Mouse (Mus musculus) heart, embryonic 13.5 days (tissue): ENCODE measurements at regions not wholly inside any gene's neighbourhood (a gene's known extent, or its start where the extent isn't known, plus 50 kb on each side); places are given as distances from the start of the nearest gene placed in this dataset.

ENCODE experiments used
- ATAC-seq: fragments of 200-750 bp; cut with Nextera tagmentation; 2 replicates; pipeline ENCODE4 v1.8.0; 2017; ENCODE audit warnings: moderate TSS enrichment; ENCODE audit not compliant: insufficient number of reproducible peaks, low FRiP score, low TSS enrichment; ENCODE audit errors: extremely low read depth
- H3K27ac ChIP-seq: fragments of 300-500 bp; sonication (generic); replicated peaks from 2 replicates; pipeline ENCODE4 v1.5.1; 2015; ENCODE audit warnings: moderate library complexity, mild to moderate bottlenecking, inconsistent platforms
- H3K27me3 ChIP-seq: fragments of 300-500 bp; sonication (generic); replicated peaks from 2 replicates; pipeline ENCODE4 v1.6.1; 2015; ENCODE audit warnings: mild to moderate bottlenecking, inconsistent platforms
- H3K36me3 ChIP-seq: fragments of 300-500 bp; sonication (generic); 2 replicates; pipeline ENCODE4 v1.6.1; 2015; ENCODE audit warnings: mild to moderate bottlenecking, inconsistent platforms
- H3K4me1 ChIP-seq: fragments of 300-500 bp; sonication (generic); 2 replicates; pipeline ENCODE4 v1.6.1; 2015; ENCODE audit warnings: inconsistent platforms
- H3K4me2 ChIP-seq: fragments of 300-500 bp; sonication (generic); 2 replicates; pipeline ENCODE4 v1.6.1; 2015; ENCODE audit warnings: inconsistent platforms, mild to moderate bottlenecking, moderate library complexity
- H3K4me3 ChIP-seq: fragments of 300-500 bp; sonication (generic); 2 replicates; pipeline ENCODE4 v1.5.1; 2015; ENCODE audit warnings: moderate library complexity, mild to moderate bottlenecking, inconsistent platforms
- H3K9ac ChIP-seq: fragments of 300-500 bp; sonication (generic); 2 replicates; pipeline ENCODE4 v1.6.1; 2015; ENCODE audit warnings: inconsistent platforms, mild to moderate bottlenecking, moderate library complexity
- H3K9me3 ChIP-seq: fragments of 300-500 bp; sonication (generic); 2 replicates; pipeline ENCODE4 v1.6.1; 2016; ENCODE audit warnings: inconsistent platforms
- WGBS: fragments of 180-500 bp; shearing (Covaris S2); methylation state at CpG from one replicate; pipeline ENCODE4 v1.1.7; 2015; ENCODE audit warnings: mixed read lengths; 5-methylcytosine and 5-hydroxymethylcytosine counted together

GRCm38 (mm10) chr17:49149896-49150295 is 217.7 kb downstream of the Lrfn2 start:
- H3K36me3 ChIP-seq = no peaks in the 10 kb centered on the region
- 75% methylated on average over 4 of the region's 4 CpGs for WGBS
- no peak overlapping the region for H3K9ac ChIP-seq
- H3K4me1 ChIP-seq = no peaks in the 10 kb centered on the region
- no peaks in the 10 kb centered on the region for H3K9me3 ChIP-seq
- H3K4me3 ChIP-seq = no peak overlapping the region
- no peaks in the 10 kb centered on the region; the same call in 1 of the 2 replicates for H3K27me3 ChIP-seq
- H3K4me2 ChIP-seq = no peak overlapping the region
- ATAC-seq = no peak
- H3K27ac ChIP-seq = no peak overlapping the region

GRCm38 (mm10) chr17:49150971-49151422 is 218.8 kb downstream of the Lrfn2 start:
- H3K36me3 ChIP-seq = no peaks in the 10 kb centered on the region
- 58% methylated on average over 3 of the region's 3 CpGs for WGBS
- H3K27me3 ChIP-seq = no peaks in the 10 kb centered on the region; the same call in 1 of the 2 replicates
- no peaks in the 10 kb centered on the region for H3K9me3 ChIP-seq
- no peak for ATAC-seq
- no peak overlapping the region for H3K4me2 ChIP-seq
- no peak overlapping the region for H3K27ac ChIP-seq
- no peaks in the 10 kb centered on the region for H3K4me1 ChIP-seq
- H3K9ac ChIP-seq = no peak overlapping the region
- no peak overlapping the region for H3K4me3 ChIP-seq

GRCm38 (mm10) chr17:49153994-49154393 is 221.8 kb downstream of the Lrfn2 start:
- Histone ChIP-seq H3K9me3 (no peaks in the 10 kb centered on the region), H3K9ac (no peak overlapping the region), H3K27me3 (peaks cover 18% of the 10 kb centered on the region), H3K4me3 (no peak overlapping the region), H3K4me1 (no peaks in the 10 kb centered on the region), H3K4me2 (no peak overlapping the region), H3K36me3 (no peaks in the 10 kb centered on the region), H3K27ac (no peak overlapping the region)
- no peak for ATAC-seq
- 63% methylated on average over 9 of the region's 9 CpGs for WGBS

GRCm38 (mm10) chr17:49155001-49155515 is 222.9 kb downstream of the Lrfn2 start:
- no peaks in the 10 kb centered on the region for H3K36me3 ChIP-seq
- no peaks in the 10 kb centered on the region for H3K9me3 ChIP-seq
- 73% methylated on average over 9 of the region's 9 CpGs for WGBS
- no peak overlapping the region for H3K27ac ChIP-seq
- H3K27me3 ChIP-seq = peaks cover 25% of the 10 kb centered on the region
- no peak overlapping the region for H3K4me3 ChIP-seq
- no peaks in the 10 kb centered on the region for H3K4me1 ChIP-seq
- H3K9ac ChIP-seq = no peak overlapping the region
- no peak for ATAC-seq
- H3K4me2 ChIP-seq = no peak overlapping the region

- Histone ChIP-seq H3K4me1 (no peaks in the 10 kb centered on the region), H3K36me3 (no peaks in the 10 kb centered on the region), H3K9ac (no peak overlapping the region), H3K4me2 (no peak overlapping the region), H3K9me3 (no peaks in the 10 kb centered on the region), H3K27me3 (peaks cover 33% of the 10 kb centered on the region), H3K27ac (no peak overlapping the region), H3K4me3 (no peak overlapping the region)
- ATAC-seq = no peak
- WGBS = 56% methylated on average over 2 of the region's 2 CpGs
These were observed 225.4 kb downstream of the Lrfn2 start for GRCm38 (mm10) chr17:49157586-49157985.

GRCm38 (mm10) chr17:49171252-49172047 is 239.3 kb downstream of the Lrfn2 start:
- H3K4me1 ChIP-seq = peaks cover 13% of the 10 kb centered on the region
- ATAC-seq = no peak
- peak overlapping the region; percentile 58 for H3K9ac ChIP-seq
- peaks cover 85% of the 10 kb centered on the region for H3K27me3 ChIP-seq
- WGBS = 6% methylated on average over 20 of the region's 20 CpGs
- H3K9me3 ChIP-seq = no peaks in the 10 kb centered on the region
- peak overlapping the region; percentile 46 for H3K4me3 ChIP-seq
- H3K4me2 ChIP-seq = peak overlapping the region; percentile 73
- H3K36me3 ChIP-seq = no peaks in the 10 kb centered on the region
- no peak overlapping the region for H3K27ac ChIP-seq

- peak overlapping the region; percentile 58 for H3K9ac ChIP-seq
- H3K27me3 ChIP-seq = peaks cover 88% of the 10 kb centered on the region
- H3K27ac ChIP-seq = no peak overlapping the region
- 8% methylated on average over 15 of the region's 15 CpGs for WGBS
- peak overlapping the region; percentile 46 for H3K4me3 ChIP-seq
- H3K9me3 ChIP-seq = no peaks in the 10 kb centered on the region
- peaks cover 13% of the 10 kb centered on the region for H3K4me1 ChIP-seq
- H3K4me2 ChIP-seq = peak overlapping the region; percentile 73
- no peaks in the 10 kb centered on the region for H3K36me3 ChIP-seq
- no peak for ATAC-seq
These were observed 240.0 kb downstream of the Lrfn2 start for GRCm38 (mm10) chr17:49172052-49172799.

- 59% methylated on average over 8 of the region's 8 CpGs for WGBS
- Histone ChIP-seq H3K4me2 (peak overlapping the region; percentile 73; the same call in 1 of the 2 replicates), H3K27me3 (peaks cover 88% of the 10 kb centered on the region), H3K4me3 (no peak overlapping the region), H3K36me3 (no peaks in the 10 kb centered on the region), H3K4me1 (peaks cover 13% of the 10 kb centered on the region), H3K9ac (no peak overlapping the region), H3K9me3 (no peaks in the 10 kb centered on the region), H3K27ac (no peak overlapping the region)
- no peak for ATAC-seq
These were observed 240.6 kb downstream of the Lrfn2 start for GRCm38 (mm10) chr17:49172800-49173150.

GRCm38 (mm10) chr17:49177966-49178731 is 246.0 kb downstream of the Lrfn2 start:
- H3K9me3 ChIP-seq = no peaks in the 10 kb centered on the region
- no peak overlapping the region for H3K27ac ChIP-seq
- H3K27me3 ChIP-seq = peaks cover 94% of the 10 kb centered on the region
- no peak for ATAC-seq
- WGBS = 62% methylated on average over 6 of the region's 6 CpGs
- H3K36me3 ChIP-seq = no peaks in the 10 kb centered on the region
- H3K9ac ChIP-seq = no peak overlapping the region
- no peak overlapping the region for H3K4me2 ChIP-seq
- H3K4me1 ChIP-seq = 0 out of 2 replicates have a peak, but pooled peaks cover 5% of the 10 kb centered on the region
- no peak overlapping the region for H3K4me3 ChIP-seq

- Histone ChIP-seq H3K27ac (no peak overlapping the region), H3K9me3 (no peaks in the 10 kb centered on the region), H3K36me3 (no peaks in the 10 kb centered on the region), H3K27me3 (peaks cover 81% of the 10 kb centered on the region), H3K4me1 (0 out of 2 replicates have a peak, but pooled peaks cover 5% of the 10 kb centered on the region), H3K4me3 (no peak overlapping the region), H3K9ac (no peak overlapping the region), H3K4me2 (no peak overlapping the region)
- WGBS = 9% methylated on average over 4 of the region's 4 CpGs
- no peak for ATAC-seq
These were observed 245.7 kb upstream of the Mocs1 start for GRCm38 (mm10) chr17:49182485-49182884.

- no peak overlapping the region for H3K27ac ChIP-seq
- no peaks in the 10 kb centered on the region for H3K36me3 ChIP-seq
- H3K4me3 ChIP-seq = no peak overlapping the region
- H3K4me2 ChIP-seq = no peak overlapping the region
- no peaks in the 10 kb centered on the region for H3K9me3 ChIP-seq
- 65% methylated on average over 3 of the region's 3 CpGs for WGBS
- H3K27me3 ChIP-seq = peaks cover 75% of the 10 kb centered on the region
- 0 out of 2 replicates have a peak, but pooled peaks cover 5% of the 10 kb centered on the region for H3K4me1 ChIP-seq
- no peak for ATAC-seq
- no peak overlapping the region for H3K9ac ChIP-seq
These were observed 244.2 kb upstream of the Mocs1 start for GRCm38 (mm10) chr17:49183917-49184316.
